In the genomic region with DNA sequence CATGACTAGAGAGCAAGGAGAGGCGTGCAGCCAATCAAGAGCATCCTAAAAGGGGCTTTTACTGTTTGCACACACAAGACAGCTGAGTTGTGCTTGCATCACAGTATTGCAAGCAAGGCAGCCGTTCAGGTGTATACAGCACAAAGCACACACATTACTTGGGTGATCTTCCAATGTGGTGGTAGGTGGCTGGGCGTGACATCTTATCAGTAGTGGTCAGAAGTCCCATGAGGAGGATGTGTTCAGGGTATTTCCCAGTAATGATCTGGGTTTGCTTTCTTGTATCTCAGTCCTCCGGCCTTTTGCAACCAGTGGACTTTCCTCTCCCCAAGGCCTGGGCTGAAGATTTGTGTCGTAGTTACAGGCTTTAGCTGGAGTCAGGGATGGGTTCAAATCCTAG, we compare ENCODE assay signal across 27 mouse cellular contexts.
A peak's percentile ranks its signal among the peaks of the same experiment; 100 is the strongest.
DNase-seq lines count a peak whose midpoint lies in the region; ATAC-seq and TF ChIP-seq lines count a peak whose summit lies in the region.
"Had no signal": no experiment of that assay in that cellular context is flagged by ENCODE, and none has a peak within 500 bp of the region (broad histone marks: within the 10 kb centered on the region; RNA-seq: fewer than 3 reads in every experiment).

No protein-coding gene starts in this region.

- no peak overlapping the region for H3K9ac ChIP-seq in heart, adult 2 months (ENCODE audit: low read depth, low read length)
- no peak overlapping the region for H3K9ac ChIP-seq in liver, embryonic 13.5 days
- H3K9ac ChIP-seq: embryonic facial prominence, embryonic 13.5 days; hindbrain, embryonic 14.5 days; limb, embryonic 15.5 days; midbrain, embryonic 13.5 days; neural tube, embryonic 12.5 days had no signal

- no peaks in the 10 kb centered on the region for H3K36me3 ChIP-seq in heart, adult 2 months (ENCODE audit: control insufficient read depth, insufficient read depth, low read length)
- H3K36me3 ChIP-seq in liver, embryonic 13.5 days, result peaks cover 32% of the 10 kb centered on the region

- peak; percentile 75 for DNase-seq in heart, adult 11 months
- DNase-seq in heart, adult 2 months, result no peak
- DNase-seq in MEL-GATA-1-ER (ENCODE audit: extremely low read depth, low read depth), result peak; percentile 12
- DNase-seq in liver, embryonic 13.5 days, result peak; percentile 30
- DNase-seq in right cerebral cortex, adult 2 months (ENCODE audit: low spot score in 2 of 2), result no peak
- no peak for DNase-seq in frontal cortex, postnatal 25 days (ENCODE audit: low spot score in 2 of 2)
- DNase-seq: adrenal gland, adult 2 months; cerebellum, adult 8-10 months; cerebellum, postnatal 36 days; embryo, embryonic 11 days; gastrocnemius, postnatal 14 days; heart, adult 18-20 months; kidney, adult 8-10 months; kidney, postnatal 10 days; left cerebral cortex, postnatal 4 days; thymus, adult 2 months had no signal

- H3K27me3 ChIP-seq in heart, adult 2 months (ENCODE audit: control insufficient read depth, insufficient read depth, low read length), result no peaks in the 10 kb centered on the region
- H3K27me3 ChIP-seq in liver, embryonic 13.5 days, result no peaks in the 10 kb centered on the region
- H3K27me3 ChIP-seq: embryonic facial prominence, embryonic 13.5 days; limb, embryonic 15.5 days; midbrain, embryonic 13.5 days; neural tube, embryonic 12.5 days had no signal

- WGBS in heart, adult 2 months, result 74% methylated on average over 5 of the region's 5 CpGs
- 29% methylated on average over 5 of the region's 5 CpGs for WGBS in liver, embryonic 13.5 days (ENCODE audit: insufficient replicate concordance)

- H3K4me2 ChIP-seq in liver, embryonic 13.5 days, result peak overlapping the region; percentile 10; the same call in 1 of the 2 replicates
- H3K4me2 ChIP-seq: embryonic facial prominence, embryonic 13.5 days; hindbrain, embryonic 14.5 days; limb, embryonic 15.5 days; midbrain, embryonic 13.5 days; neural tube, embryonic 12.5 days had no signal

- no peak overlapping the region for H3K4me3 ChIP-seq in heart, adult 2 months
- H3K4me3 ChIP-seq in liver, embryonic 13.5 days (replicated peaks), result no peak overlapping the region
- H3K4me3 ChIP-seq: embryonic facial prominence, embryonic 13.5 days; erythroblast, embryonic 14.5 days; limb, embryonic 15.5 days; midbrain, embryonic 13.5 days; neural tube, embryonic 12.5 days had no signal

- no peaks in the 10 kb centered on the region for H3K4me1 ChIP-seq in heart, adult 2 months (ENCODE audit: control insufficient read depth, insufficient read depth, low read length)
- H3K4me1 ChIP-seq in liver, embryonic 13.5 days (replicated peaks), result peaks cover 26% of the 10 kb centered on the region
- H3K4me1 ChIP-seq: embryonic facial prominence, embryonic 13.5 days; limb, embryonic 15.5 days; midbrain, embryonic 13.5 days; neural tube, embryonic 12.5 days had no signal

- no peak overlapping the region for H3K27ac ChIP-seq in heart, adult 2 months
- H3K27ac ChIP-seq in liver, embryonic 13.5 days, result no peak overlapping the region
- H3K27ac ChIP-seq: embryonic facial prominence, embryonic 13.5 days; hindbrain, embryonic 14.5 days; limb, embryonic 15.5 days; macrophage; midbrain, embryonic 13.5 days; neural tube, embryonic 12.5 days had no signal

- no peak for TF ChIP-seq POLR2A in heart, adult 2 months (IDR thresholded peaks at IDR 0.05; ENCODE audit: insufficient read depth, low read depth, low read length)

- intact Hi-C loops in heart, adult 2 months (cut with DNase I), result no loop called here

- no peak for TF ChIP-seq EP300 in heart, adult 2 months (IDR thresholded peaks at IDR 0.05; ENCODE audit: insufficient read depth, low read depth, low read length)

- ATAC-seq in liver, embryonic 13.5 days (ENCODE audit: low read depth), result peak; percentile 82
- ATAC-seq in megakaryocyte-erythroid progenitor cell, adult 5-6 weeks (replicated peaks; ENCODE audit: low FRiP score, low TSS enrichment, poor library complexity, severe bottlenecking), result peak; percentile 60
- ATAC-seq: CD4-positive, CD25-positive, alpha-beta regulatory T cell, adult 4 months; forebrain, embryonic 16.5 days; inflammation-experienced regulatory T-cells, adult 6 months; midbrain, embryonic 13.5 days had no signal

- no peaks in the 10 kb centered on the region for H3K79me2 ChIP-seq in heart, adult 2 months (replicated peaks; ENCODE audit: control insufficient read depth, insufficient read depth, low read length)

- H3K9me3 ChIP-seq in liver, embryonic 13.5 days (replicated peaks), result no peaks in the 10 kb centered on the region
- H3K9me3 ChIP-seq: embryonic facial prominence, embryonic 13.5 days; limb, embryonic 15.5 days; midbrain, embryonic 13.5 days; neural tube, embryonic 12.5 days had no signal

- no peak for TF ChIP-seq CTCF in heart, adult 2 months (IDR thresholded peaks at IDR 0.05)

Comparison
In these comparisons a context has a peak if more than half of its experiments do, and no peak if none do; other contexts are left out.
1. DNase-seq: peak in heart, adult 11 months (single experiment), MEL-GATA-1-ER (single experiment) and liver, embryonic 13.5 days (single experiment); none in heart, adult 2 months (0 of 2), right cerebral cortex, adult 2 months (0 of 2) and frontal cortex, postnatal 25 days (0 of 2).